Mouse (Mus musculus) kidney, postnatal 0 days (tissue): ENCODE results near the gene 9330182O14Rik. TPM values are rescaled to one million over a fixed set of nuclear protein-coding genes. Genes with fewer than 3 reads are reported as not detected.

Source experiments
- ATAC-seq: fragments of 200-750 bp; cut with Nextera tagmentation; replicated peaks from 2 replicates; pipeline ENCODE4 v1.8.0; 2017; ENCODE audit warnings: low read depth, moderate number of reproducible peaks, moderate TSS enrichment, moderate library complexity; ENCODE audit not compliant: low FRiP score
- DNase-seq: peaks from one replicate; pipeline ENCODE4 v3.0.0-alpha.2; 2016; ENCODE audit warnings: low spot score
- H3K27ac ChIP-seq: fragments of 300-500 bp; sonication (generic); 2 replicates; pipeline ENCODE4 v1.5.1; 2014; ENCODE audit warnings: mild to moderate bottlenecking
- H3K27me3 ChIP-seq: fragments of 300-500 bp; sonication (generic); 2 replicates; pipeline ENCODE4 v1.6.1; 2014; ENCODE audit warnings: low read length, mixed read lengths; ENCODE audit not compliant: insufficient read depth
- H3K36me3 ChIP-seq: fragments of 300-500 bp; sonication (generic); 2 replicates; pipeline ENCODE4 v1.6.1; 2014; ENCODE audit warnings: low read length, mixed read lengths; ENCODE audit not compliant: insufficient read depth
- H3K4me1 ChIP-seq: fragments of 300-500 bp; sonication (generic); replicated peaks from 2 replicates; pipeline ENCODE4 v1.6.1; 2014; ENCODE audit warnings: antibody characterized with exemption, low read length, mixed read lengths; ENCODE audit not compliant: insufficient read depth
- H3K4me2 ChIP-seq: fragments of 300-500 bp; sonication (generic); 2 replicates; pipeline ENCODE4 v1.6.1; 2014; ENCODE audit warnings: mild to moderate bottlenecking, low read length, moderate library complexity, mixed read lengths
- H3K4me3 ChIP-seq: fragments of 300-500 bp; sonication (generic); replicated peaks from 2 replicates; pipeline ENCODE4 v1.5.1; 2014; ENCODE audit warnings: low read depth, low read length
- H3K9ac ChIP-seq: fragments of 300-500 bp; sonication (generic); 2 replicates; pipeline ENCODE4 v1.6.1; 2014; ENCODE audit warnings: low read depth, low read length
- H3K9me3 ChIP-seq: fragments of 300-500 bp; sonication (generic); replicated peaks from 2 replicates; pipeline ENCODE4 v1.6.1; 2016; ENCODE audit warnings: low read length, inconsistent platforms, mixed read lengths
- CTCF ChIP-seq: IDR thresholded peaks from 2 replicates; pipeline ENCODE4 v1.5.1; 2016; ENCODE audit warnings: antibody characterized with exemption, low read depth, mild to moderate bottlenecking, moderate library complexity
- WGBS: fragments of 180-500 bp; shearing (Covaris S2); extraction: QIAGEN DNeasy Blood & Tissue Kit; methylation state at CpG from one replicate; pipeline ENCODE4 v1.1.7; 2014; 5-methylcytosine and 5-hydroxymethylcytosine counted together
- microRNA-seq: library from miRNA; unstranded; fragments of <30 nt; microRNA quantifications from one replicate; pipeline ENCODE4, GENCODE M21; 2016
- polyA plus RNA-seq: library from polyadenylated mRNA; unstranded; fragments of >200 nt; fragmentation: Nextera tagmentation; extraction: Ambion mirVana; gene quantifications from 2 replicates; pipeline ENCODE4 v1.2.1, GENCODE M21; 2015

9330182O14Rik gene
- polyA plus RNA-seq, 1 experiment from 2014 or later, result not detected

- Histone ChIP-seq H3K9ac (no peak overlapping the region), H3K4me1 (no peaks in the 10 kb centered on the region), H3K9me3 (no peaks in the 10 kb centered on the region), H3K27me3 (no peaks in the 10 kb centered on the region), H3K36me3 (no peaks in the 10 kb centered on the region), H3K27ac (no peak overlapping the region), H3K4me3 (no peak overlapping the region), H3K4me2 (no peak overlapping the region)
- DNase-seq, result no peak
- no peak for ATAC-seq
- WGBS, result 47% methylated on average over 6 of the region's 6 CpGs
- TF ChIP-seq CTCF, result no peak
These were observed 52.9 kb downstream of the 9330182O14Rik start for GRCm38 (mm10) chr15:40187017-40187416.

Small RNA genes within 50 kb of the gene (microRNA-seq; reads per million reads assigned to microRNA genes)
- not detected for gene Gm25958
